In the genomic region with DNA sequence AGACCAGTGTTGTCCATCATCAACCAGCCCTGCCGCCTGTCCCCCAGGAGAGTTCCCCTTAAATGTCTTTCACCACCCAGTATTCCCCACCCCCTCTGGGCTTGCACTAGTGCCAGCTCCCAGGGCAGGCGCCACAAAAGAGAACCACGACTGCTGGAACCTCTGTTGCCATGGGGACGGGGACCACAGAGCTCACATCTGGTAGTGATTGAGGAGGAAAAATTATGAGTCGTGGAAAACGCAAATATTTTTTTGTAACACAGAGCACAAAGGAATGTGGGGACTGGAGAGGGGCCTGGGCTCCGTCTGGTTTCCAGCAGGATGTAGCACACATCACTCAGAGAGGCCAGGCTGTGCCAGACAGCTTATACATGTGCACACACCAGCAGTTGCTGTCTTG, we compare ENCODE assay signal across 8 mouse cellular contexts. TPM values are rescaled to one million over a fixed set of nuclear protein-coding genes. Genes with fewer than 3 reads are reported as not detected.
DNase-seq lines count a peak whose midpoint lies in the region; ATAC-seq and TF ChIP-seq lines count a peak whose summit lies in the region.

No protein-coding gene starts in this region.

- 0 out of 2 replicates have a peak, but pooled peaks cover 12% of the 10 kb centered on the region for H3K36me3 ChIP-seq in heart, embryonic 10.5 days
- H3K36me3 ChIP-seq in limb, embryonic 14.5 days (ENCODE audit: control insufficient read depth, insufficient read depth, low read length) = peaks cover 44% of the 10 kb centered on the region

- peak; percentile 27 for DNase-seq in adrenal gland, postnatal 14 days
- DNase-seq in adrenal gland, adult 18-20 months (ENCODE audit: low spot score in 2 of 2) = no peak
- DNase-seq in embryo, embryonic 11.5 days (ENCODE audit: low read depth, low spot score) = peak; percentile 78
- no peak for DNase-seq in heart, embryonic 10.5 days (ENCODE audit: low spot score)
- peak; percentile 93 for DNase-seq in limb, embryonic 14.5 days (ENCODE audit: low spot score)
- peak; percentile 64 for DNase-seq in yolk sac, embryonic 10.5 days (ENCODE audit: low spot score)
- no peak for DNase-seq in layer of hippocampus, adult 9-11 months

- peaks cover 50% of the 10 kb centered on the region for H3K4me1 ChIP-seq in heart, embryonic 10.5 days
- H3K4me1 ChIP-seq in limb, embryonic 14.5 days (ENCODE audit: control insufficient read depth, insufficient read depth, low read length) = peaks cover 62% of the 10 kb centered on the region

- H3K27ac ChIP-seq in heart, embryonic 10.5 days = peak overlapping the region; percentile 30; the same call in 1 of the 2 replicates
- H3K27ac ChIP-seq in limb, embryonic 14.5 days (replicated peaks; ENCODE audit: low read depth, low read length) = peak overlapping the region; percentile 94

- H3K9me3 ChIP-seq in heart, embryonic 10.5 days = no peaks in the 10 kb centered on the region
- no peaks in the 10 kb centered on the region for H3K9me3 ChIP-seq in limb, embryonic 14.5 days (ENCODE audit: control insufficient read depth, low read length)

- TF ChIP-seq POLR2A in limb, embryonic 14.5 days (IDR thresholded peaks at IDR 0.05; ENCODE audit: borderline replicate concordance, extremely low read depth, insufficient read depth, insufficient read length) = no peak

- H3K4me3 ChIP-seq in heart, embryonic 10.5 days = no peak overlapping the region
- no peak overlapping the region for H3K4me3 ChIP-seq in limb, embryonic 14.5 days (replicated peaks; ENCODE audit: low read length)

- peak overlapping the region; percentile 19 for H3K4me2 ChIP-seq in limb, embryonic 14.5 days (replicated peaks; ENCODE audit: low read depth, low read length, severe bottlenecking)

- H3K27me3 ChIP-seq in heart, embryonic 10.5 days (ENCODE audit: insufficient read depth, poor library complexity, severe bottlenecking) = peaks cover 57% of the 10 kb centered on the region
- no peaks in the 10 kb centered on the region for H3K27me3 ChIP-seq in limb, embryonic 14.5 days (ENCODE audit: control insufficient read depth, insufficient read depth, low read length)

- peak overlapping the region; percentile 16; the same call in 1 of the 2 replicates for H3K9ac ChIP-seq in limb, embryonic 14.5 days (ENCODE audit: low read depth, low read length, severe bottlenecking)

- ATAC-seq in limb, embryonic 14.5 days (ENCODE audit: low FRiP score, low read depth) = peak; percentile 86
- ATAC-seq in megakaryocyte, adult 5-6 weeks (ENCODE audit: poor library complexity, severe bottlenecking) = no peak

- 20% methylated on average over 7 of the region's 7 CpGs for WGBS in heart, embryonic 10.5 days
- WGBS in limb, embryonic 14.5 days = 4% methylated on average over 7 of the region's 7 CpGs

RNA-seq across cellular contexts. Expression of gene Scarf2, which starts 12.6 kb away (rescaled TPM):
- total RNA-seq in adrenal gland, postnatal 14 days (2021) = 11.3 and 12.4 TPM in 2 replicates
- 10 to 100 TPM in 1 of 2 experiments, 1 to 10 TPM in 1; 9.5 to 11.7 TPM for total RNA-seq in adrenal gland, adult 18-20 months (2021)
- 7.0 and 12.9 TPM in 2 replicates for polyA plus RNA-seq in heart, embryonic 10.5 days (2016; fragmentation: Nextera tagmentation; extraction: Ambion mirVana)
- 232 and 360 TPM in 2 replicates for polyA plus RNA-seq in limb, embryonic 14.5 days (2012; rRNA removed)
- 51.3 and 64.9 TPM in 2 replicates for polyA plus RNA-seq in limb, embryonic 14.5 days (2014; fragmentation: Nextera tagmentation; extraction: Ambion mirVana)
- total RNA-seq in megakaryocyte, adult 5-6 weeks (2015) = 0.07 TPM in 1 of 2 replicates, not detected in the other
- total RNA-seq in megakaryocyte, adult 5-6 weeks (2017) = not detected in 2 replicates

RNA-seq across cellular contexts. Expression of gene B830017H08Rik, which starts 23.2 kb away (rescaled TPM):
- total RNA-seq in adrenal gland, postnatal 14 days (2021) = not detected in 2 replicates
- total RNA-seq in adrenal gland, adult 18-20 months (2021) = not detected
- not detected in 2 replicates for polyA plus RNA-seq in heart, embryonic 10.5 days (2016; fragmentation: Nextera tagmentation; extraction: Ambion mirVana)
- polyA plus RNA-seq in limb, embryonic 14.5 days (2012; rRNA removed) = 0.49 and 0.58 TPM in 2 replicates
- 0.17 and 0.69 TPM in 2 replicates for polyA plus RNA-seq in limb, embryonic 14.5 days (2014; fragmentation: Nextera tagmentation; extraction: Ambion mirVana)
- not detected in 2 replicates for total RNA-seq in megakaryocyte, adult 5-6 weeks (2015)
- total RNA-seq in megakaryocyte, adult 5-6 weeks (2017) = not detected in 2 replicates

RNA-seq across cellular contexts. Expression of gene Car15, which starts 28.5 kb away (rescaled TPM):
- total RNA-seq in adrenal gland, postnatal 14 days (2021) = 1.3 and 2.2 TPM in 2 replicates
- total RNA-seq in adrenal gland, adult 18-20 months (2021) = 1 to 10 TPM; 1.8 to 2.2 TPM
- 2.0 and 2.3 TPM in 2 replicates for polyA plus RNA-seq in heart, embryonic 10.5 days (2016; fragmentation: Nextera tagmentation; extraction: Ambion mirVana)
- polyA plus RNA-seq in limb, embryonic 14.5 days (2012; rRNA removed) = 8.6 and 11.5 TPM in 2 replicates
- 3.2 and 3.4 TPM in 2 replicates for polyA plus RNA-seq in limb, embryonic 14.5 days (2014; fragmentation: Nextera tagmentation; extraction: Ambion mirVana)
- 4.1 and 6.1 TPM in 2 replicates for total RNA-seq in megakaryocyte, adult 5-6 weeks (2015)
- total RNA-seq in megakaryocyte, adult 5-6 weeks (2017) = 1.7 and 2.3 TPM in 2 replicates

RNA-seq across cellular contexts. Expression of gene Klhl22, which starts 50.3 kb away (rescaled TPM):
- 40.3 and 43.1 TPM in 2 replicates for total RNA-seq in adrenal gland, postnatal 14 days (2021)
- total RNA-seq in adrenal gland, adult 18-20 months (2021) = 10 to 100 TPM; 29.8 to 38.3 TPM
- 47.2 and 55.4 TPM in 2 replicates for polyA plus RNA-seq in heart, embryonic 10.5 days (2016; fragmentation: Nextera tagmentation; extraction: Ambion mirVana)
- 124 and 176 TPM in 2 replicates for polyA plus RNA-seq in limb, embryonic 14.5 days (2012; rRNA removed)
- 87.2 and 101 TPM in 2 replicates for polyA plus RNA-seq in limb, embryonic 14.5 days (2014; fragmentation: Nextera tagmentation; extraction: Ambion mirVana)
- 5.0 and 6.9 TPM in 2 replicates for total RNA-seq in megakaryocyte, adult 5-6 weeks (2015)
- total RNA-seq in megakaryocyte, adult 5-6 weeks (2017) = 7.0 and 8.3 TPM in 2 replicates

Comparison
In these comparisons a context has a peak if more than half of its experiments do, and no peak if none do; other contexts are left out.
1. DNase-seq: peak in adrenal gland, postnatal 14 days (single experiment), embryo, embryonic 11.5 days (single experiment), limb, embryonic 14.5 days (single experiment) and yolk sac, embryonic 10.5 days (single experiment); none in adrenal gland, adult 18-20 months (0 of 2), heart, embryonic 10.5 days (single experiment) and layer of hippocampus, adult 9-11 months (single experiment).
2. RNA of gene Scarf2, which starts 12.6 kb away (total RNA-seq): 9.5 to 11.7 TPM in adrenal gland, adult 18-20 months and 11.3 to 12.4 TPM in adrenal gland, postnatal 14 days; 0.07 TPM in megakaryocyte, adult 5-6 weeks; every median in the first group is over 4 times any median in the second.